Mouse (Mus musculus) stomach, embryonic 16.5 days (tissue): ENCODE measurements around the gene Cacnb1. TPM values are rescaled to one million over a fixed set of nuclear protein-coding genes. Genes with fewer than 3 reads are reported as not detected.

ENCODE experiments used
- ATAC-seq: fragments of 200-750 bp; cut with Nextera tagmentation; 2 replicates; pipeline ENCODE4 v1.8.0; 2017; ENCODE audit warnings: moderate number of reproducible peaks, moderate TSS enrichment; ENCODE audit not compliant: insufficient read depth, low FRiP score
- H3K27ac ChIP-seq: fragments of 300-500 bp; sonication (generic); 2 replicates; pipeline ENCODE4 v1.5.1; 2014; ENCODE audit warnings: low read length
- H3K27me3 ChIP-seq: fragments of 300-500 bp; sonication (generic); 2 replicates; pipeline ENCODE4 v1.6.1; 2014; ENCODE audit warnings: low read length, control low read depth, mixed read lengths; ENCODE audit not compliant: control insufficient read depth, insufficient read depth
- H3K36me3 ChIP-seq: fragments of 300-500 bp; sonication (generic); 2 replicates; pipeline ENCODE4 v1.6.1; 2014; ENCODE audit warnings: low read length; ENCODE audit not compliant: control insufficient read depth, insufficient read depth
- H3K4me1 ChIP-seq: fragments of 300-500 bp; sonication (generic); 2 replicates; pipeline ENCODE4 v1.6.1; 2014; ENCODE audit warnings: low read length, control low read depth, mixed read lengths; ENCODE audit not compliant: control insufficient read depth, insufficient read depth
- H3K4me2 ChIP-seq: fragments of 300-500 bp; sonication (generic); 2 replicates; pipeline ENCODE4 v1.6.1; 2014; ENCODE audit warnings: low read depth, low read length, mixed read lengths
- H3K4me3 ChIP-seq: fragments of 300-500 bp; sonication (generic); replicated peaks from 2 replicates; pipeline ENCODE4 v1.5.1; 2014; ENCODE audit warnings: mild to moderate bottlenecking, low read length
- H3K9ac ChIP-seq: fragments of 300-500 bp; sonication (generic); 2 replicates; pipeline ENCODE4 v1.6.1; 2014; ENCODE audit warnings: low read length
- H3K9me3 ChIP-seq: fragments of 300-500 bp; sonication (generic); replicated peaks from 2 replicates; pipeline ENCODE4 v1.6.1; 2016; ENCODE audit warnings: low read length, control low read depth; ENCODE audit not compliant: control insufficient read depth
- WGBS: fragments of 180-500 bp; shearing (Covaris S2); extraction: QIAGEN DNeasy Blood & Tissue Kit; methylation state at CpG from one replicate; pipeline ENCODE4 v1.1.7; 2014; 5-methylcytosine and 5-hydroxymethylcytosine counted together
- polyA plus RNA-seq: library from polyadenylated mRNA; unstranded; fragments of >200 nt; fragmentation: Nextera tagmentation; extraction: Ambion mirVana; gene quantifications from 2 replicates; pipeline ENCODE4 v1.2.1, GENCODE M21; 2015

The Cacnb1 gene
- polyA plus RNA-seq, 1 experiment from 2014 or later: 12.1 TPM

- Histone ChIP-seq H3K27me3 (peaks cover 40% of the 10 kb centered on the region), H3K36me3 (no peaks in the 10 kb centered on the region), H3K27ac (no peak within 1 kb of the TSS), H3K9ac (peak within 1 kb of the TSS; percentile 52), H3K9me3 (no peaks in the 10 kb centered on the region), H3K4me1 (peaks cover 13% of the 10 kb centered on the region), H3K4me3 (peak within 1 kb of the TSS; percentile 47), H3K4me2 (peak within 1 kb of the TSS; percentile 61)
- WGBS: 1% methylated on average over 48 of the region's 48 CpGs
- ATAC-seq: peak; percentile 83
Measured at GRCm38 (mm10) chr11:98052989-98053834, 30.4 kb upstream of the Cacnb1 start, which contains the start of gene Stac2. Gene Stac2, minus strand, starts transcription at chr11:98053462.

DNA sequence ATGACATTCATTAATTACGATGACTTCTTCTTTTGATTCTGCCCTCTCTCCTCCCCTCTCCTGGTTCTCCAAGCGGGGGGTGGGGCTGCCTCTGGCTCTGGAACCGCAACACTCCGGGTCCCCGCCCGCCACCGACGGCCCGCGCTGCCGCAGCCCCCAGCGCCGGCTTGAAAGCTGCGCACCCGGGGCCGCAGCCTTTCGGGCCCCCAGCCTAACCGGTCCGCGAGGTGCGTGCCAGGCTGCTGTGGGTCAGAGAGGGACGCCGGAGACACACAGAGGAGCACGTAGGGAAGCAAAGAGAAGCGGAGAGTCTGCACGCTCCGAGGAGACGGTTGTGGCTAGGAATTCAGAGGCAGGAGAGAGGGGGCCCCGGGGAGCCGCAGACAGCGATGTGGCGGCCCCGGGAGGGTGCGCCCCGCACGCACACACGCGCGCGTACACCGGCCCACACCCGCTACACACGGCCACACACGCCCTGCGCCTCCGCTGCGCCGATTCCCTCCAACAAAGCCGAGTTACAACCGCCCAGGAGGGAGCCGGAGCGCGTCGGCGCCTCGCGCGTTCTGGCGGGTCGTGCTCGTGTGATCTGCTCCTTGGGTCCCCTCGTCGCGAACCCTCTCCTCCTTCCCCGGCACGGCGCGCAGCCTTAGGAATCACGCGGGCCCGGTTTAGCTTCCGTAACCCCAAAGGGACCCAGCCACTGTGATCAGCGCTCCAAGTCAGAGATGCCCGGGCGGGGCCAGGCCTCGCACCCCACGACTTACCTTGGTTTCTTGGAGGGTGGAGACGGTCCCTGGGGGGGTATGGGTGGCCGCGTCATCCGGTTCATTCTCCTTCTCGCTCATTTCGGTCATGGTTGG, 29.5 kb upstream of the Cacnb1 start:
- H3K4me1 ChIP-seq: peaks cover 10% of the 10 kb centered on the region
- 1% methylated on average over 83 of the region's 83 CpGs for WGBS
- peaks cover 40% of the 10 kb centered on the region for H3K27me3 ChIP-seq

GRCm38 (mm10) chr11:98051611-98052128, 28.8 kb upstream of the Cacnb1 start:
- ATAC-seq: no peak
- Histone ChIP-seq H3K4me2 (peak overlapping the region; percentile 61), H3K27ac (no peak overlapping the region), H3K4me1 (peaks cover 10% of the 10 kb centered on the region), H3K9ac (no peak overlapping the region), H3K4me3 (no peak overlapping the region; the same call in 1 of the 2 replicates), H3K27me3 (peaks cover 40% of the 10 kb centered on the region), H3K36me3 (no peaks in the 10 kb centered on the region), H3K9me3 (no peaks in the 10 kb centered on the region)
- 7% methylated on average over 12 of the region's 12 CpGs for WGBS

More for the DNA sequence above, 29.5 kb upstream of the Cacnb1 start:
- no peaks in the 10 kb centered on the region for H3K36me3 ChIP-seq
- peak overlapping the region; percentile 52 for H3K9ac ChIP-seq
- H3K4me3 ChIP-seq: peak overlapping the region; percentile 47
- ATAC-seq: peak; percentile 9; the same call in 1 of the 2 replicates
- H3K4me2 ChIP-seq: peak overlapping the region; percentile 61
- no peaks in the 10 kb centered on the region for H3K9me3 ChIP-seq
- no peak overlapping the region for H3K27ac ChIP-seq

DNA sequence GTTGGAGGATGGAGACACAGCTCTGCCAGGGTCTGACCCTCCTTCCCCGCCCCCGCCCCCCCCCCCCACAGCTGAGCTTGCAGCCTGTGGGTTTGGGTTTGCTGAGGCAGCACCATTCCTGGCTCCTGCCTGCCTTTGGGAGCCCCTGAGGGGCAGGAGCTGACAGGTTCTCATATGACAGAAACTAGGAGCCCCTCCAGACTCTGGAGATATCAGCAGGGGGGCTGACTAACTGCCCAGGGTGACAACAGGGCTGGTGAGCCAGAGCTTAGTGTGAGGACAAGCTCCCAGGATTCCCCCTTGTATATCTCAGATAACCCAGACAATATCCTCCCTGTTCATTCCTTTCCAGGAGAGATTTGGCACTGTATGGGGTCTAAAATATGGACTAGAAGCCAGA, 28.1 kb upstream of the Cacnb1 start:
- no peak overlapping the region for H3K4me2 ChIP-seq
- WGBS: 58% methylated on average over 2 of the region's 2 CpGs

DNA sequence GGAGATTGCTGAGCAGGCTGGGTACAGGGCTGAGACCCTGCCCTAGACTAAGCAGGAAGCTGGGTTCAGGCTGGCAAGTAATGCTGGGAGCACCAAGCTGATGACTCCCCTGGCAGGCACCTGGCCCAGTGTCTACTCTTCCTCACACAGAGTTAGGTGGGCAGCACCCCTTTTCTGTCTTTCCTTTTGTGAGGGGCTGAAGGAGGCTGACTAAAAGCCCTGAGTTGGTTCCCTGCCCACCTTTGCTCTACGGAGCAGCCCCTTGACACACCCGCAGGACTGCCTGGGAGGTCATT, 27.6 kb upstream of the Cacnb1 start:
- H3K4me1 ChIP-seq: peaks cover 10% of the 10 kb centered on the region
- no peak for ATAC-seq
- H3K9ac ChIP-seq: no peak overlapping the region; the same call in 1 of the 2 replicates
- H3K4me2 ChIP-seq: no peak overlapping the region
- no peaks in the 10 kb centered on the region for H3K36me3 ChIP-seq
- H3K27ac ChIP-seq: no peak overlapping the region
- no peak overlapping the region for H3K4me3 ChIP-seq
- 42% methylated on average over 2 of the region's 2 CpGs for WGBS
- no peaks in the 10 kb centered on the region for H3K9me3 ChIP-seq
- H3K27me3 ChIP-seq: peaks cover 40% of the 10 kb centered on the region

More for the DNA sequence above, 28.1 kb upstream of the Cacnb1 start:
- no peak for ATAC-seq
- H3K4me3 ChIP-seq: no peak overlapping the region
- H3K27me3 ChIP-seq: peaks cover 40% of the 10 kb centered on the region
- H3K27ac ChIP-seq: no peak overlapping the region
- no peak overlapping the region for H3K9ac ChIP-seq
- peaks cover 10% of the 10 kb centered on the region for H3K4me1 ChIP-seq
- H3K9me3 ChIP-seq: no peaks in the 10 kb centered on the region
- H3K36me3 ChIP-seq: no peaks in the 10 kb centered on the region

DNA sequence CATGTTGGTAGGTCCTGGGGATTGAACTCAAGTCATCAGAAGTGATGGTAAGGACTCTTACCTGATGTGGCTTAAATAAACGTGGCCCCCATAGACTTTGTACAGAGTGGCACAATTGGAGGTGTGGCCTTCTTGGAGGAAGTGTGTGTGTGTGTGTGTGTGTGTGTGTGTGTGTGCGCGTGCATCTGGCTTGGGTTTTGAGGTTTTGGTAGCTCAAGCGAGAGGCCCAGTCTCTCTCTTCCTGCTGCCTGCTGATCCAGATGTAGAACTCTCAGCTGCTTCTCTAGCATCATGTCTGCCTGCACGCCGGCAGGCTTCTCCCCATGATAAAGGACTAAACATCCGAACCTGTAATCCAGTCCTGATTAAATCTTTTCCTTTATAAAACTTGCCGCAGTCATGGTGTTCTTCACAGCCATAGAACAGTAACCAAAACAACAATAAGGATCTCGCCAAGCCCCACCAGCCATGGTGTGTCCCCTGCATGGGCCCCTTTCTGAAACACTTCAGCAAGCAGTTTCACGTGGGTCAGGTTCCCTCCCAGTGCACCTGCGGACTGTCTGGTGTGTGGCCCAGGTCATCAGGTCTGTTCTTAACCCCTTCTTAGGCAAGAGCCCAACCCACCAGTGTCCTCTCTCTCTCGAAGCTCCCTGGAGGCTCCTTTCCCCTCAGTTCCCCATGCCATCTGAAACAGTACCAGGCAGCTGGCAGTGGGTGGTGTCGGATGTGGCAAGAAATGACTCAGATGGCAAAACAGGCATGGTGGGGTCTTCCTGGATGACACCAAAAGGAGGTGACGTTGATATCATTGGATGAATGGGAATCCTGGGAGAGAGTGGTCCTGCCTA, 27.1 kb upstream of the Cacnb1 start:
- Histone ChIP-seq H3K4me3 (no peak overlapping the region), H3K36me3 (no peaks in the 10 kb centered on the region), H3K27me3 (peaks cover 37% of the 10 kb centered on the region), H3K27ac (no peak overlapping the region), H3K4me2 (no peak overlapping the region), H3K9me3 (no peaks in the 10 kb centered on the region), H3K4me1 (peaks cover 10% of the 10 kb centered on the region), H3K9ac (no peak overlapping the region)
- 61% methylated on average over 14 of the region's 14 CpGs for WGBS
- no peak for ATAC-seq

DNA sequence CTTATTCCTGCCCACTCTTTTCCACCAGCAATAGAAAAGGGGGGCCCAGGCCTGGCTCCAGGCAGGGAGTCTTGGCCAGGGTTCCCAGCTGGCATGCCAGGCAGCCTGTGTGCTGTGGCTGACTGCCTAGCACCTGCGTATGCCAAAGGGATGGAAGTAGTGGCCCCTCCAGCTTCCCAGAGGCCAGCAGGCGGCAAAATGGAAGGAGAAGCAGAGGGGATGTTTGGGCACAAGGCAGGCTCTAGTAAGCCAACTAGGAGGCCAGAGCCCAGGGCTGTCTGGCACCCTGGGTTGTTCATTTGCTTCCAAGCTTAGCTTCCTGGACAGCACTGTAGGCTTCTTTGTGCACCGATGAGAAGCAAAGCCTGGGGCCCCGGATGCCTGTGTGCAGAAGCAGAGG, 24.9 kb upstream of the Cacnb1 start:
- H3K4me1 ChIP-seq: peaks cover 10% of the 10 kb centered on the region
- WGBS: 70% methylated on average over 4 of the region's 4 CpGs
- no peak overlapping the region for H3K4me2 ChIP-seq

DNA sequence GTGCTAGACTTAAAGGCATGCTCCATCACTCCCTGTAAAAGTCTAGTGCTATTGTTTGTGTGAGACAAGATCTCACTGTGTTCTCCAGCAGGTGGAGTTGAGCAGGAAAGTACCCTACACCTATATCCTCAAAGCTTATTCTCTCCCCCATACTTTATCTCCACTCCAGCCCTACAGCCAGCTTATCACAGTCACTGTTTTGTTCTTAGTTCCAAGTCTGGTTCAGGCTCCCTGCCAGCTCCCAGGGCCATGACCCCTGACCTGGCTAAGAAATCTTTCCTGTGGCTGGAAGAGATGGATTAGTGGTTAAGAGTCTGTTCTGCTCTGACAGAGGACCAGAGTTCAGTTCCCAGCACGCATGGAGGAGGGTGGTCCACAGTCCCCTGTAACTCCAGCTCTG, 23.6 kb upstream of the Cacnb1 start:
- no peaks in the 10 kb centered on the region for H3K9me3 ChIP-seq
- no peak overlapping the region for H3K4me2 ChIP-seq
- H3K27ac ChIP-seq: no peak overlapping the region
- peaks cover 12% of the 10 kb centered on the region for H3K27me3 ChIP-seq
- H3K4me3 ChIP-seq: no peak overlapping the region
- WGBS: 73% methylated on average over 1 of the region's 1 CpGs
- H3K36me3 ChIP-seq: no peaks in the 10 kb centered on the region
- ATAC-seq: no peak
- H3K4me1 ChIP-seq: peaks cover 4% of the 10 kb centered on the region; the same call in 1 of the 2 replicates
- no peak overlapping the region for H3K9ac ChIP-seq

More for the DNA sequence above, 24.9 kb upstream of the Cacnb1 start:
- no peak for ATAC-seq
- H3K27me3 ChIP-seq: peaks cover 24% of the 10 kb centered on the region
- H3K9ac ChIP-seq: no peak overlapping the region
- no peak overlapping the region for H3K27ac ChIP-seq
- H3K36me3 ChIP-seq: no peaks in the 10 kb centered on the region
- H3K9me3 ChIP-seq: no peaks in the 10 kb centered on the region
- H3K4me3 ChIP-seq: no peak overlapping the region
